Mouse (Mus musculus): ENCODE measurements around the gene Lcn3.
"Not testable (repeated sequence)": the region's sequence is repeated elsewhere in the genome, so short reads cannot be mapped to it uniquely, and the experiment has no call there.

The Lcn3 gene

GRCm38 (mm10) chr2:25765269-25765668 is at the start of gene Lcn3:
Gene Lcn3 (plus strand): TSS chr2:25765569.
- DNase-seq: no peak

GRCm38 (mm10) chr2:25717222-25717621 is 48.1 kb upstream of the Lcn3 start:
- DNase-seq: no peak

- no peak for DNase-seq
These were observed 32.0 kb upstream of the Lcn3 start for GRCm38 (mm10) chr2:25733199-25733930.

- DNase-seq: not testable (repeated sequence)
These were observed 28.7 kb upstream of the Lcn3 start, which contains the start of gene Obp2b for GRCm38 (mm10) chr2:25736709-25737108. Gene Obp2b (plus strand): TSS chr2:25737009.

GRCm38 (mm10) chr2:25741671-25742070 is 23.7 kb upstream of the Lcn3 start:
- DNase-seq: no peak

GRCm38 (mm10) chr2:25754201-25754600 is 11.2 kb upstream of the Lcn3 start:
- peak; percentile 13 for DNase-seq

- no peak for DNase-seq
These were observed 7.2 kb upstream of the Lcn3 start for GRCm38 (mm10) chr2:25758064-25758625.

GRCm38 (mm10) chr2:25767764-25768163 is 2.4 kb downstream of the Lcn3 start:
- no peak for DNase-seq

GRCm38 (mm10) chr2:25773507-25773906 is 8.1 kb downstream of the Lcn3 start:
- DNase-seq: no peak

- no peak for DNase-seq
These were observed 9.3 kb downstream of the Lcn3 start for GRCm38 (mm10) chr2:25774640-25775039.

- no peak for DNase-seq
These were observed 10.6 kb downstream of the Lcn3 start for GRCm38 (mm10) chr2:25775991-25776390.

- no peak for DNase-seq
These were observed 11.3 kb downstream of the Lcn3 start, which contains the start of gene Lcn11 for GRCm38 (mm10) chr2:25776717-25777116. Gene Lcn11 (plus strand): TSS chr2:25777017.

GRCm38 (mm10) chr2:25779076-25779475 is 13.7 kb downstream of the Lcn3 start:
- no peak for DNase-seq

GRCm38 (mm10) chr2:25780921-25781320 is 15.6 kb downstream of the Lcn3 start:
- no peak for DNase-seq

GRCm38 (mm10) chr2:25781957-25782356 is 16.6 kb downstream of the Lcn3 start, which contains the start of gene Gm13539:
Gene Gm13539 (plus strand): TSS chr2:25782257.
- DNase-seq: no peak

GRCm38 (mm10) chr2:25785573-25786322 is 20.4 kb downstream of the Lcn3 start:
- DNase-seq: no peak

GRCm38 (mm10) chr2:25789092-25789491 is 23.7 kb downstream of the Lcn3 start:
- no peak for DNase-seq

- no peak for DNase-seq
These were observed 32.3 kb downstream of the Lcn3 start for GRCm38 (mm10) chr2:25797635-25798034.

- DNase-seq: no peak
These were observed 32.7 kb downstream of the Lcn3 start for GRCm38 (mm10) chr2:25798065-25798464.

- DNase-seq: no peak
These were observed 46.3 kb downstream of the Lcn3 start for GRCm38 (mm10) chr2:25811711-25812110.

GRCm38 (mm10) chr2:25813364-25813763 is 48.0 kb downstream of the Lcn3 start:
- DNase-seq: no peak

- not testable (repeated sequence) for DNase-seq
These were observed 50.4 kb downstream of the Lcn3 start, which contains the start of gene Glt6d1 for GRCm38 (mm10) chr2:25815748-25816147. Gene Glt6d1 (minus strand): TSS chr2:25815848.
